Mouse (Mus musculus): Measurements from ENCODE around the gene Dnmt1. TPM values are rescaled to one million over a fixed set of nuclear protein-coding genes. Genes with fewer than 3 reads are reported as not detected.

The Dnmt1 gene
- polyA plus RNA-seq, 2 experiments from 2014 or later = 43.0 to 75.2 TPM

DNA sequence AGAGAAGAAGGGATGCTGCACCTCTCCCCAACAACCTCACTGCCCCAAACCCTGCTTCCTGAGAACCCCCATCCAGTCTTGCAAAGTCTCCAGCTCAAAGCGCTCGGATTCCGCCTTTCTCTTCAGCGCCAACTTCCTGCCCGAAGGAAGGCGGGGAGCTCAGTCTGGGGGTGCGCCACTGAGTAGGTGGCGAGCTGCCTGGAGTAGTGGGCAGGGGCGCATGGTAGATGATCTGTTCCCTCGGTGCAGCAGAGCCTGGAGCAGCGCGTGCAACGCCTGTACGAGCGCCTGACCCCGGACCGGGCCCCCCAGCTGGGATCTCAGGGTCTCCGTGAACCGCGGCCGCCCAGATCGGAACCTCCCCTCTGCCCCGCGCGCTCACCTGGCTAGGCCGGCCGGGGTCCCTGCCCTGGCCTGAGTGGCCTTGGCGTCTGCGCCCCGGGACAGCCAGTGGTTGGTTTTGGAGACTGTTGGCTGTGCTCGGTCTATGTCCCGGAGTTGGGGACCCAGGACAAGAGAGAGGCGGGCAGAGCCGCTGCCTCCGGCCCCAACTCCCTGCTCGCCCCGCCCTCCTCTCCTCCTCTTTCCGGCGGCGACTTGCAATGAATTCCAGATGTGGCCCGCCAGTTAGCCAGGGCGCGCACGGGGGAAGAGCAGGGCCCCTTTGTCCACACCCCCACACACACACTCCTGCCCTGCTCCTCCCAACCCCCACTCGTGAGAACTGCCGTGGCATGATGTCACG is 16.7 kb upstream of the Dnmt1 start, which contains the start of gene S1pr2:
TSS of gene S1pr2 (minus strand) at position 566 of the 745 bp plus-strand sequence.
- ATAC-seq = peak; percentile 69

DNA sequence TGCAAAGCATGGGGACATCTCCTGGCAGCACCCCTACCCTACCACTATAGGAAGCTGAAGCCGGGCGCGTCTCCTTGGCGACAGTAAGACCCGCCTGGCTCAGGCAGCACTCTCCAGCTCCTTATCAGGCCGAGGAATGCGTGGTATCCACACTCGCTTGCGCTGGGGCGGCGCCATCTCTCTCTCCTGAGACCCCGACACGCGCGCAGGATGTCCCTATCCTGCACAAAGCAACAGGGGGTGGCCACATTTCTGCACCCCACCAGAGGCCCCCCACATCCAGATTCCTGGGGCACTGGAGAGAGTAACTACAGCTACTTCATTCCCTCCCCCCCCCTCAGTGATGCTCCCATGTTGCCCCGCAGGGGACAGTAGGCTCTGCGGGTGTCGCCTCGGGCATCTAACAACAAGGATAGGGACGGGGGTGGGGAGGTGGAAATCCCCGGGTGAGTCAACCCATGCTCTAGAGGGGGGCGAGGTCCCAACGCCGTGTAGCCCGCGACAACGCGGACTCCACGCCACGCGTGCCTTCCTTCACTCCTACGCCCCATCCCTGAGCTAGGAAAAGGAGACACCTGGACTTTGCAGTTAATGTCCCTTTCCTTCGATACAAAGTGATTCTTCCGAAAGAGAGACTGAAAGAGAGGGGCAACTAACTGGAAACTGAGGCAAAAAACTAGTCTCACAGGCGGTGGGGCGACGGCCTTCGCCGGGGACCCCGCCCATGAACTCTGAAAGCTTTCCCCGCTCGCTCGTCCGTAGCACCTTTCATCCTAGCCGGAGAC is 15.9 kb upstream of the Dnmt1 start:
- peak; percentile 44 for ATAC-seq

DNA sequence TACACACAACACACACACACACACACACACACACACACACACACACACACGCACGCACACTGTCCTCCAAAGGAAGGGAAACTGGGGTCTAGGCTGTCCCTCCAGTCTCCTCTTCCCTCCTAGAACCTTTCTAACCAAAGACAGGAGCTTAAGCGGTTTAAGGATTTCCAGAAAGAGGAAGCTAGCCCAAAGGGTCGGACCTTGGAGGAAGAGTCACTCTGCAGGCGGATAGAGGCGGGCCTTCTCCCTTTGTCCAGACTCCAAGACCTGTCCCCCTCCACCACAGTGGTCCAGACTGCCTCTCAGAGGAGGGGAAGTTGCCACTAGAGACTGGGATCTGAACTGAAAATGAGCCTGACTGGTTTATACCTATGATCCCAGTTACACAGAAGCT is 14.0 kb upstream of the Dnmt1 start:
- no peak for ATAC-seq

DNA sequence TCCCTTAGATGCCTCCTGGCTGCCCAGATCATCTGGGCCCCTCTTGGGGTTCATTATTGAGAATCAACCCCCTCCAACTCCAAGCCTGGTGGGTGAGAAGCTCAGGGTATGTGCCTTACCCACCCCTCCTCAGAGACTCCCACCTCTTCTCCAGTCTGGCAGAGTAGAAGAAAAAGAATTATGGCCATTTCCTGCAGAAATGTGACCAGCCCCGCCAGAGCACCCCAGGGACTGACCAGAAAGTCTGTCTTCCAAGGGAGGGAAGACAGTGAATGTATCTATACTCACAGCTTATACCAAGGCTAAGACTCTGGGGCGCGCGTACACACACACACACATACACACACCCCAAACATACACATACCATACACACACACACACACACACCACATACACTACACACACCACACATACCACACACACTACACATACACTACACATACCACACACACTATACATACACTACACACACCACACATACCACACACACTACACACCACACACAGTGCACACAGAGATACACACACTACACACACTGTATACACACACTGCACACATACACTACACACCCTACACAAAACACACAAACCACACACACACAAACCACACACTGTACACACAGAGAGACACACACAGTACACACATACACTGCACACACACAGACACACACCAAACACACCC is 13.5 kb upstream of the Dnmt1 start:
- ATAC-seq = no peak

DNA sequence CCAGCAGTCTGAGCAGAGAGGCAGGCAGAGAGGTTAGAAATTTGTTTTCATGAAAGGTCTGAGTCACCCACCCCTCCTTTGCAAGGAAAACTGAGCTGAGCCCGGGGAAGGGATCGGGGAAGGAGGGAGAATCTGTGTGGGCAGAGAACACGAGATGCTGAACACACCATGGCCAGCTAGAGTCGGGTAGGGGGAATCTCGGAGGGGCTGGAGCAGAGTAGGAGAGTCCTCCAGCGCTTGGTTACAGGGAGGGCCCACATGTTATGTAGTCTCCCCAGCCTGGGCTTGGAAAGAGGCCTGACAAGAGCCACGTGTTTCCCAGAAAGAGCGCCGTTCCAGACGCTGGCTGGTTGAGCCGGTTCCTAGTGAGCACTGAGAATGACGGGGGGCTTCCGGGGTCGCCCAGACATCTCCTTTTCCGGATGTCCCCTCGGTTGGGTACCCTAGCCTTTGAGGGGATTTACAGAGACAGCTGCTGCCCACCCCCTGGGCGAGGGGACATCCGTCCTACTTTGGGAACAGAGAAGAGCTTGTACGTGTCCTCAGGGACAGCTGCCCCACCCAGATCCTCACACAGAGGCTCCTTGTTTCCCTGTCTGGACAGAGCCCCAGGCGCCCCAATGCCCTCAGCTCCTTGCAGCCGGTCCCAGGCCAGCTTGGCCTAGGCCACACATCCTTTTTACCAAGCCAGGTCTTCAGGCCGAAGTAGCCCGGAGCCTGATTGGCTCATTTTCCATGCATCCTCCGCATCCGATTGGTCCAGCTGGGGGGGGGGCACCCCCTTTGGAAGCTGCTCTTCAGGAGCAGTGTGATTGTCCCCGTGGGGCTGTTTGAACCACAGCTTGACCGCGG is 12.7 kb upstream of the Dnmt1 start:
- no peak for ATAC-seq

DNA sequence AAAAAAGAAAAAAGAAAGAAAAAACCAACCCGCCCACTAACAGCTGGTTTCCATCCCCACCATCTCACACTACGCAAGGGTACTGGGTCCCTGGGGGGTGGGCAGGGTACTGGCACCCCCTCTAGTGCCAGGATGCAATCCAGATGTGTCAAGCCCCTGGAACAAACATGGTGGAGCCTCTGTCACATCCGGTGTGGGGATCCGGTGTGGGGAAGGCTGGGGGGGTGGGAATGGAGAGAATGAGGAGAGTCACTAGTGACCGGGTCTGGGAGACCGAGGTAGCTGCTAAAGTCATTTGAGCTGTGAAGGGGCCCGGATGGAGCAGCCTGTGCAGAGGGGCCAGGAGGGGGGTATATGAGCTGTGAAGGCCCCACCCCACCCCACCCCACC is 12.1 kb upstream of the Dnmt1 start:
- ATAC-seq = no peak

DNA sequence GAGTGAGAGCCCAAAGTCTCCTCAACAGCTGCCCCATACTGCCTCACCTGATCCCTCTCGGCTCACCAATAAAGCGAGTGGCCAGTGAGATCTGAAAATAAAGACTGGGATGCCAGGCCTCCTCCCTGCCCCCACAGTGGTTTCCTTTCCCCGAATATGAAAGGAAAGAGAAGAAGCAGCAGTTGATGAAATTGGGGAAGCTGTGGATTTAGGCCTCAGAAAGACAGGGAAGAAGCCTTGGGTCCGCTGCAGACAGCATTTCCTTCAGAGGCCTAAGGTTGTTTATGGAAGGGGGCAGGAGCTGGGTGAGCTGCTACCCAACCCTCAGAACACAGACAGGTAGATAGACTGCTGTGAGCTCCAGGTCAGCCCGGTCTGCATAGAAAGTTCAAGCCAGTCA is 7.1 kb upstream of the Dnmt1 start:
- no peak for ATAC-seq

DNA sequence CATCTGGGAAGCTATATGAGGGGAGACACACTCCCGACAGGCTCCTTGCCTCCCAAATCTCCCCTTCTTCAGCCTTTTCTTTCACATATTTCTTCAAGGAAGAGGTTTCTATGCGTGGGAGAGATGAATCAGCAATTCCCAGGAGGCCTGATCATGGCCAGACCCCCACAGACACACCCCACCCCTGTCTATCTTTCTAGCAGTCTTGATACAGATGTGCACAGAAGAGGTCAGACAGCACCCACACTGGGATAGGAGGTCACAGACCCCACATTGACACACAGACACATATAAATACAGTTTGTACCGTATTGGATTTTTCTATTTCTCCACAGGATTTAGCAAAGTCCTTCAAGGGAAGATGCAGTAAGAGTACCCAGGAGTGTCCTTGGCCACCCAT is 6.3 kb upstream of the Dnmt1 start:
- no peak for ATAC-seq

DNA sequence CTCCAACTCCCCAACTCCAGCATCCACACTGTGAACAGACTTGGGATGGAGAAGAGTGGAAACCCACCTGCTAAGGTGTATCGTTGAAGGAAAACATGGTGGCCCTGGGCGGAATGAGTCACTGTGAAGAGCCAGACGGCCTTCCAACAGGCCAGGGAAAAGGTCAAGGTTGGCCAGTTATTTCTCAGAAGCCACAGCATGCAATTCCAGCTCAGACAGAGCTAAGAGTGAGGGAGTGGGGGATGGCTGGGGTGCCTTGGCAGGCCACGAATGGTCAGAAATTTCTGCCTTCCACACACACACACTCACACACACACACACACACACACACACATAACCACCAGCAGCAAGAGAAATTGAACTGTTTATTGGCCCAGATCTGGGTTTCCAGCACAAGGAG is 5.9 kb upstream of the Dnmt1 start:
- no peak for ATAC-seq

DNA sequence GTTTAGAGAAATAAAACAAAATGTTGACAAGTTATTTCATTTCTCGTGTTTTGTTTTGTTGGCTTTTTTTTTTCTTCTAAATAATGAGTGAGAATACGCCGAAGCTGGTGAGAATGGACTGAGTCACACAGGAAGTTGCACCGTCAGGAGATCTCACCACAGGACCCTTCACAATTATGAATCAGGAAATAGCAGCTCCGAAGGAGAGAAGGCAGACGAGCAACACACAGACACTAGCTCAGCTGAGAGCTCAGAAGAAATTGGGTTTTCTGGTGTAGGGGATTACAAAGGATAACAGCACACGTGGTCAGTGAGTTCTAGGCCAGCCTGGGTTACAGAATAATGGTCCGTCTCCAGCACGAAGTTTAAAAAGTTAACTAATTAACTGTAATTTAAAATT is 1.9 kb upstream of the Dnmt1 start:
- ATAC-seq = peak; percentile 97

DNA sequence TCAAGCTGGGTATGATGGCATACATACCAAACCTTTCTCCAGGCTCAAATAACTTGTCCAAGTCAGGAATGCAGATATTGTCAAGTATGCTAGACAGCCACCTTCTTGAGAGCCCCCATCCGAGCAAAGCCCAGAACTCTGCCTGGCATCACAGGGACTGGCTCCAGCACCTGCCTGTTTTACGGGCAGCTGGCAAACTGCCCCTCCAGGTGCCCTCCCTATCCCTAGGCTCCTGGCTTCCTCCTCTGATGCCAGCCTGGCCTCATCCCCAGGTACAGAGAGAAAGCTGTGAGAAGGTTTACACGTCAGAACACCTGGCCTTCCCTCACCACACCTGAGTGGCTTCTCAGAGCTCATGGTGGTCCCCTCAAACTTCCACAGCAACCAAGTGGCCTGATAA is 2.7 kb downstream of the Dnmt1 start:
- no peak for ATAC-seq

DNA sequence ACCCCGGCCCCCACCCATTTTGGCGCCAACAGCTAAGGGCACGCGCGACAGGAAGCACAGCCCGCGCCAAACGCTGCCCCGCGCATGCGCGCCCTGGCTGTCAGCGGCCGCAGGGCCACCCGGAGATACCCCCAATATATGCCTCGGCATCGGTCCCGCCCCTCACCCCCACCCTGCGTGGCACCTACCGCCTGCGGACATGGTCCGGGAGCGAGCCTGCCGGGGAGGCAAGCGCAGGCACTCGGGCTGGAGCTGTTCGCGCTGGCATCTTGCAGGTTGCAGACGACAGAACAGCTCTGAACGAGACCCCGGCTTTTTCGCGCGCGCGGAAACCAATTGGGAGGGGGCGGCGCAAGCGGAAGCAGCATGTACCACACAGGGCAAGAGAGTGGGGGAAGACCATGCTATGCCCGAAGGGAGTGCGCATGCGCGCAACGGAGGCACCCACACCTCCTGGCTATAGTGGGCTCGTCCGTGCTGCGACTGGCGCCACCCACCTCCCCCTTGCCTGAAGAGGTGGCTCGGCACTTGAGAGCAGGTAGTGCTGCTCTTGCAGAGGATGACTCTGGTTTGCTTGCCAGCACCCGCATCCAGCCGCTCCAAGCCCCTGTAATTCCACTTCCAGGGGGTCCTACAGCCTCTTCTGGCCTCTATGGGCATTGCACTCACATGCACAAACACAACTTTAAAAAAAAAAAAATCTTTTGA is 7.0 kb downstream of the Dnmt1 start:
- peak; percentile 97 for ATAC-seq

DNA sequence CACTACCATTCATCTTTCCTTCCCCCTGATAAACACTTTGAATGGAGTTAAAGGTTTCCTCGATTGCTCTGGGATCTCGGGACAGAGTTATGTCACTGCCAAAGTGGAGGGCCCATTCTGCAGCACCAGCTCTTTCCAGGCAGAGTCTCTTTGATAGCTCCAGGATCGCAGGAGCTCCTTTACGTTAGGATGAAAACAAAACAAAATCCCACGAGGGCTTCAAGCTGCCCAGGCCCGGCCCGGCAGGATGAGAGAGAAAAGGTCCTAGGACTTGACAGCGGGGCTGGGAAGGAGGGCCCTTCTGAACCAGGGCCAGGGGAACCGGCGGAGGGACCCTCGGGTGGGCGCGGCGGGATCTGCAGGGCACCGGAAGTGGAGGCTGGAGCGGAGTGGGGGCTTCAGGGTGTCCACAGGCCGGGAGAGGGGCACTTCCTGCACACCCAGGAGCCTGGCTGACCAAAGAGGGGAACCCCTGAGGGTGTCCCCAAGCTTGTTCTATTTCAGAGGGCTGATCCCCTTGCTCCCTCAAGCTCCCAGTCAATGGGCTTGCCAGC is 7.6 kb downstream of the Dnmt1 start:
- ATAC-seq = no peak

DNA sequence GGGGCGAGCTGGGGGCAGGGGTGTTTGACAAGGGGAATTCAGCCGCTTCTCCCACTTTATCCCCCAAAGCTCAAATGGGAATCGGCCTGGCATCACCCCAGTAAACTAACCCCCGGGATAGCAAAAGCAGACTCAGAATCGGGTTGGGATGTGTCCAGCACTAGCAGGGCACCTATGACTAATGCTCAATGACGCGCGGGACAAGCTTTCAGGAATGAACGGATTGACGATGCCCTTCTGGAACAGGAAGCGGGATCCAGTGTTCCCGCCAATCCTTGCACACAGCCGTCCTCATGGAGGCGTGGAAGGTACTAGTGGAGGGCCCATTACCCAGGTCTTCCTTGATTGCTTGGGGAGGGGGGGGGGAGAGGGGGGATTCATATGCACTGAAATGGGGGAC is 8.2 kb downstream of the Dnmt1 start:
- no peak for ATAC-seq

DNA sequence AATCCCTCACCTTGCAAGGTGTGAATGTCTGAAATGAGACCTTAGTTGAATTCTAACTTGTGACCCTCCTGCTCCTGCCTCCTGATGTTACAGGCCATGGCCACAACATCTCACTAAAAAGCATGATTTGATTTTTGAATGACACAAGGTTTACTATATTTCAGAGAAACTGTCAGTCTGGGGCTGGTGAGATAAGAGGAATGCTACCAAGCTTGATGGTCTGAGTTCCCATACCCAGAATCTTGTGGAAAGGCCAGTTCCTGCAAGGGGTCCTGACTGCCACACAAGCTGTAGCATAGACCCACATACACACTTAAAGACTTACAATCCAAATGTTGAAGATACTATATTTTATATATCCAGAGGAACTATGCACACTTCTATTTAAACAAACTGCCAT is 9.3 kb downstream of the Dnmt1 start:
- no peak for ATAC-seq

DNA sequence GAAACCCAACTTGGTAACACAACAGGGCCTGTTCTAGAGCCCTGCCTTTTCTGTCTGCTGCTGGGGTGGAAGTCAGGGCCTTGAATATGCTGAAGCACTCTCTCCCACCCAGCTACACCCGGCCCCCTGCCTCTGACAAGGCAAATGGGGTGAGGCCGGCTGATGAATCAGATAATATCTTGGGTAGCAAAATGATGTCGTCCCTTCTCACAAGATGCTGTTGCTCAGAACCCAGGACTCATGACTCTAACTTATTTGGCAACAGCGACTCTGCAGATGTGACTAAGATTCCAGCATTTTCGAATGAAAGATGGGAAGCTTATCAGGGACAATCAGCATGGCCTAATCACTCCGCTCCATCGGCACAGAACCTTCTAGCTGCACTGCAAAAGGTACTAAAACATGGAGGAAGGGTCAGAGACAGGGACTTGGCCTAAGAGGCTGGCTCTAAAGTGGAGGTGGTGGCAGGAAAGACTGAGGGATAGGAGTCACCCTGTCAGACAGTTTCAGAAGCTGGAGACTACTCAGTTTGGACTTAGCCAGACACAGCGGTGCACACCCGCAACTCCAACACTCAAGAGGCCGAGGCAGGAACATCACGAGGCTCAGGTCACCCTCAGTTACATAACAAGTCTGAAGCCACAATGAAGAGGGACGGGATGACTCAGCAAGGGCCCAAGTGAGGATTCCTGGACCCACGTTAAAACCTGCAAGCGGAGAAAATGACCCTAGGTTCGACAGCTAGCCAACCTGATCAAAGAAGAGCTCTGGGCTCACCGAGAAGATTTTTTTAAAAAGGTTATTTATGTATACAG is 13.4 kb downstream of the Dnmt1 start:
- ATAC-seq = no peak

DNA sequence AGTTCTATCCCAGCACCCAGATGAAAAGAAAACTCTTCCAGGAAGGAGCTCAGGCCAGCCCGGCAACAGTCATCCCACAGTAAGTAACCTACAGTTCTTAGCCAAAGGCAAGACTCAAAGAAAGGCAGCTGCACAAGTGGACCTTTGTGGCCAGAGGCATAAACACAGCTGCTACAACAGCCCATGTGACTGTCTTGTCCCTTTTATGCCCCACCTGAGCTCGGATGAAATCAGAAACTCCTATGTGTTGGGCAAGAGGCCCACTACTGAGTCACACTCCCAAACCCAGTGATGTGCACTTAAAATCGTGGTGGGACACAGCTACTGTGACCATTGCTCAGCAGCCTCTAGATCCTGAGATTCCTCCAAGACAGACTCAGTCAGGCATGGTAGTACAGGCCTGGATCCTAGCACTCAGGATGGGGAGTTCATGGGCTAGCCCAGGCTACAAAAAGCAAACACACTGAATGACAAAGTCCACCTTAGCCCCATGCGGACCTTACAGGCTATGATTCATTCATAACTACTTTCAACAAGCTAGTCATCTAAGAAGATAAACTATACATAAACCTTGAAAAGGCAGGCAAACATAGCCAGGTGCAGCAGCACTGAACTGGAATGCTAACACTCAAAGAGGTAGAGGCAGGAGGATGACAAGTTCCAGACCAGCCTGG is 14.9 kb downstream of the Dnmt1 start:
- no peak for ATAC-seq

DNA sequence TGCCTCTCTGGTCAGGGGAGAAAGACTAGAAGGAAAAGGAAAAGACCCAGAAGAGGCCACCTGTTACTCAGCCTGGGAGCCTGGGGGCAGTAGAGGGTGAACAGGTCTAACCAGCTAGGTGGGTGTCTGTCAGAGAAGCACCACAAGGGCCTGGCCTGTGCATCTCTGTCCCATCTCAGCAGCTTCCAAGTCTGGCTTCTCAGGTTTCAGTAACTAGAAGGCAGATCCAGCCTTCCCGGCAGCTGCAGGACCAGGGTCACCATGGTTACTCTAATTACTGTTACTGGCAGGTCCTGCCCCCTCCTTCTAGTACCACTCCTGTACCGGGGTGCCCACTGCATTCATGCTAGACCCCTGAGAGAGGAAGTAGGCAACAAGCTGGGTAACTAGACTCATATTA is 15.8 kb downstream of the Dnmt1 start:
- ATAC-seq = no peak

DNA sequence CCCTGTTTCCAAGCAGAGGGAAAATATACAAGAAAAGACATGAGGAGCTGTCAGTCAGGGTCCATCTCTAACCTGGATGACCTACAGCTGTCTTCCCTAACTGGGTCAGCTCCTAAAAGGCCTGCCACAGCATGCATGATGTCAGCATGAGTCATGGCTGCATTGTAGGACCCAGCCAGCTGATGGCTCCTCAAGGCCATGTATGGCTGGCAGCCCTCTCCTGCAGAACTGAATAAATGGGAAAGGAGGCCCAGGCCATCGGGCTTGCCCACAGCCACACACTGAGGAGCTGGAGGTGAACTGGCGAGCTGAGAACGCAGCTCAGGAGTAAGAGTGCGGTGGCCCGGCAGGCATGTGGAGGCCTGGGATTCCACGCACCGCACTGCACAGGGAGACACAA is 16.3 kb downstream of the Dnmt1 start:
- no peak for ATAC-seq

DNA sequence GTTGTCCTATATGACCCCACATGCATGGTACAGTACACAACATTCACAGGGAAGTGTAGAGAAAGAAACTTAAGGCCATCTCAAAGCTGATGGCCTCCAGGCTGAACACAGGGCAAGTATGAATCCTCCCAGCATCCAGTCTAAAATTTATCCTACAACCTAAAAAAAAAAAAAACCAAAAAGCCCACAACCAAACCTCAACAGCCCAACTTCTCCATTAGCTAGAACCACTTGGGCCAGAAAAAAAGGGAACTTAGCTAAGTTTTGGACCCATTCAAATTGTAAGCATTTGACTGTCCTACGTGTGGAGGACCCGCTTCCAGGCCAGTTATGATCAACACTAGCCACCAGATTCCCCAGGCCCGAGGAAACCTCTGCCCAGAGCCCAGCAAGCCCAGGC is 36.4 kb downstream of the Dnmt1 start:
- no peak for ATAC-seq

All from CD4-positive, CD25-positive, alpha-beta regulatory T cell, adult 4 months (primary cell).